Mouse (Mus musculus): Measurements from ENCODE around the gene 1700066M21Rik.

- no peak for TF ChIP-seq CTCF (IDR thresholded peaks at IDR 0.05; ENCODE audit: low read depth)
- no peak for TF ChIP-seq EP300 (IDR thresholded peaks at IDR 0.05; ENCODE audit: low read depth)
These were observed 15.0 kb downstream of the 1700066M21Rik start for GRCm38 (mm10) chr1:57392417-57392816.
